26 mouse cellular contexts compared by ENCODE assay signal in genomic region chr3:14838936-14839335, GRCm38 (mm10). TPM values are rescaled to one million over a fixed set of nuclear protein-coding genes. Genes with fewer than 3 reads are reported as not detected.
"Had no signal": no experiment of that assay in that cellular context is flagged by ENCODE, and none has a peak within 500 bp of the region (broad histone marks: within the 10 kb centered on the region; RNA-seq: fewer than 3 reads in every experiment).

No protein-coding gene starts in this region.

- H3K4me2 ChIP-seq: heart, embryonic 12.5 days; hindbrain, embryonic 12.5 days; hindbrain, embryonic 14.5 days; intestine, embryonic 15.5 days; limb, embryonic 12.5 days; liver, embryonic 15.5 days had no signal

- H3K9ac ChIP-seq: heart, embryonic 12.5 days; hindbrain, embryonic 12.5 days; hindbrain, embryonic 14.5 days; intestine, embryonic 15.5 days; limb, embryonic 12.5 days; liver, embryonic 15.5 days had no signal

- DNase-seq: gastrocnemius, postnatal 14 days; heart, adult 2 months; heart, postnatal 10 days; heart, postnatal 4 days; kidney, adult 18-20 months; kidney, adult 8-10 months; kidney, postnatal 10 days; kidney, postnatal 25 days; kidney, postnatal 4 days had no signal

- H3K36me3 ChIP-seq: heart, embryonic 12.5 days; hindbrain, embryonic 10.5 days; hindbrain, embryonic 12.5 days; intestine, embryonic 15.5 days; limb, embryonic 10.5 days; limb, embryonic 12.5 days; liver, embryonic 15.5 days had no signal

- ATAC-seq: hindbrain, embryonic 16.5 days; inflammation-experienced regulatory T-cells, adult 6 months; intestine, embryonic 15.5 days; intestine, postnatal 0 days had no signal

- H3K27me3 ChIP-seq: heart, embryonic 12.5 days; hindbrain, embryonic 12.5 days; intestine, embryonic 15.5 days; limb, embryonic 12.5 days; liver, embryonic 15.5 days had no signal

- H3K9me3 ChIP-seq: heart, embryonic 12.5 days; hindbrain, embryonic 10.5 days; hindbrain, embryonic 12.5 days; intestine, embryonic 15.5 days; limb, embryonic 10.5 days; limb, embryonic 12.5 days; liver, embryonic 15.5 days had no signal

- H3K4me3 ChIP-seq: heart, adult 2 months; heart, embryonic 12.5 days; hindbrain, embryonic 10.5 days; hindbrain, embryonic 12.5 days; intestine, embryonic 15.5 days; layer of hippocampus, adult 2 months; left cerebral cortex, adult 2 months; limb, embryonic 10.5 days; limb, embryonic 12.5 days; liver, embryonic 15.5 days had no signal

- H3K27ac ChIP-seq: heart, adult 2 months; hindbrain, embryonic 10.5 days; hindbrain, embryonic 12.5 days; hindbrain, embryonic 14.5 days; intestine, embryonic 15.5 days; layer of hippocampus, adult 2 months; left cerebral cortex, adult 2 months; limb, embryonic 10.5 days; limb, embryonic 12.5 days; liver, embryonic 15.5 days had no signal

- H3K4me1 ChIP-seq: heart, embryonic 12.5 days; hindbrain, embryonic 10.5 days; hindbrain, embryonic 12.5 days; intestine, embryonic 15.5 days; limb, embryonic 10.5 days; limb, embryonic 12.5 days; liver, embryonic 15.5 days had no signal

RNA-seq across cellular contexts. Expression of gene Car3, which starts 24.4 kb away (rescaled TPM):
- polyA plus RNA-seq: inflammation-experienced regulatory T-cells, adult 6 months had no signal

RNA-seq across cellular contexts. Expression of gene Car1, which starts 30.8 kb away (rescaled TPM):
- polyA plus RNA-seq: frontal cortex, adult 2 months; heart, embryonic 16.5 days; hindbrain, embryonic 10.5 days; hindbrain, embryonic 14.5 days; hindbrain, embryonic 16.5 days; inflammation-experienced regulatory T-cells, adult 6 months; kidney, embryonic 14.5 days; kidney, embryonic 16.5 days; limb, embryonic 10.5 days; limb, embryonic 12.5 days had no signal
